ENCODE assay signal across 1 mouse cellular context in genomic region chr3:95105121-95105520, GRCm38 (mm10).
TF ChIP-seq lines count a peak whose summit lies in the region.

No protein-coding gene starts in this region.

TF ChIP-seq in CH12.LX, 34 proteins besides CTCF, POLR2A, EP300 and RAD21 (continued from another document):
- no peak for TF ChIP-seq ZKSCAN1 (IDR thresholded peaks at IDR 0.05; ENCODE audit: borderline replicate concordance, low read depth, low read length)
- TF ChIP-seq ETS1 (conservative IDR thresholded peaks at IDR 0.05; ENCODE audit: low read depth, low read length): no peak
- TF ChIP-seq MEF2A (IDR thresholded peaks at IDR 0.05; ENCODE audit: borderline replicate concordance, low read depth, low read length): no peak
- no peak for TF ChIP-seq JUND (conservative IDR thresholded peaks at IDR 0.05; ENCODE audit: low read depth, low read length)
TF ChIP-seq in CH12.LX: peak in this region for 0.
